Mouse (Mus musculus) A20 (cell line): ENCODE data around the gene P4hb.
"Not testable (repeated sequence)": the region's sequence is repeated elsewhere in the genome, so short reads cannot be mapped to it uniquely, and the experiment has no call there.

Experiments
- DNase-seq: peaks from one replicate; pipeline ENCODE4 v3.0.0-alpha.2; 2011; ENCODE audit warnings: low read depth, low spot score

The P4hb gene

GRCm38 (mm10) chr11:120541907-120542306, 31.1 kb downstream of the P4hb start:
- DNase-seq = peak; percentile 39

- peak; percentile 30 for DNase-seq
Observed at GRCm38 (mm10) chr11:120539285-120540014, 33.6 kb downstream of the P4hb start.

- no peak for DNase-seq
Observed at GRCm38 (mm10) chr11:120538955-120539284, 34.1 kb downstream of the P4hb start.

GRCm38 (mm10) chr11:120538485-120538884, 34.6 kb downstream of the P4hb start:
- no peak for DNase-seq

- no peak for DNase-seq
Observed at GRCm38 (mm10) chr11:120535804-120536203, 37.2 kb downstream of the P4hb start.

- no peak for DNase-seq
Observed at GRCm38 (mm10) chr11:120535145-120535544, 37.9 kb downstream of the P4hb start.

- DNase-seq = no peak
Observed at GRCm38 (mm10) chr11:120534093-120534492, 39.0 kb downstream of the P4hb start.

- no peak for DNase-seq
Observed at GRCm38 (mm10) chr11:120531646-120532045, 41.4 kb downstream of the P4hb start.

GRCm38 (mm10) chr11:120530085-120530964, 42.7 kb downstream of the P4hb start, which contains the start of gene Gcgr:
TSS of gene Gcgr (plus strand) at chr11:120530699.
- DNase-seq = no peak

- no peak for DNase-seq
Observed at GRCm38 (mm10) chr11:120528903-120529302, 44.1 kb downstream of the P4hb start.

GRCm38 (mm10) chr11:120527690-120528354, 45.2 kb downstream of the P4hb start:
- no peak for DNase-seq

GRCm38 (mm10) chr11:120525959-120526358, 47.1 kb downstream of the P4hb start:
- DNase-seq = peak; percentile 89

GRCm38 (mm10) chr11:120522581-120522980, 50.5 kb downstream of the P4hb start:
- DNase-seq = no peak

GRCm38 (mm10) chr11:120520967-120521540, 52.0 kb downstream of the P4hb start:
- no peak for DNase-seq

- no peak for DNase-seq
Observed at GRCm38 (mm10) chr11:120520498-120520897, 52.6 kb downstream of the P4hb start.

GRCm38 (mm10) chr11:120519738-120520137, 53.3 kb downstream of the P4hb start:
- DNase-seq = no peak

GRCm38 (mm10) chr11:120518558-120518957, 54.5 kb downstream of the P4hb start:
- no peak for DNase-seq

GRCm38 (mm10) chr11:120518027-120518426, 55.0 kb downstream of the P4hb start:
- DNase-seq = no peak

- DNase-seq = no peak
Observed at GRCm38 (mm10) chr11:120517147-120517546, 55.9 kb downstream of the P4hb start.

GRCm38 (mm10) chr11:120515611-120516010, 57.4 kb downstream of the P4hb start:
- peak; percentile 82 for DNase-seq

GRCm38 (mm10) chr11:120514262-120514661, 58.8 kb downstream of the P4hb start:
- DNase-seq = not testable (repeated sequence)
